Mouse (Mus musculus): ENCODE results near the gene Slc22a14.

Gene Slc22a14

DNA sequence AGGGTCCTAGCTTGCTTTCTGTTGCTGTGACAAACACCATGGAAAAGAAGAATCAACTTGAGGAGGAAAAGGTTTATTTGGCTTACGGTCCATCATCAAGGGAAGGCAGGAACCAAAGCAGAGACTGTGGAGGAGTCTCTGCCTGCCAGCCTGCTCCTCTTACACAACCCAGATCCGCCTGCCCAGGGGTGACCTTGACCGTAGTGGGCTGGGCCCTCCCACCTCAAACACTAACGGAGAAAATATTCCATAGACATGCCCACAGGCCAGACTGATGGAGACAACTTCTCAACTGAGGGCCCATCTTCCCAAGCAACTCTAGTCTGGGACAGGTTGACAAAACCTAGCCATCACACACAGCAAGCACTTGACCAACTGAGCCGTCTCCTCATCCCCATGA lies 223.3 kb downstream of the Slc22a14 start:
- no peak for DNase-seq (ENCODE audit: low read depth, low spot score)

DNA sequence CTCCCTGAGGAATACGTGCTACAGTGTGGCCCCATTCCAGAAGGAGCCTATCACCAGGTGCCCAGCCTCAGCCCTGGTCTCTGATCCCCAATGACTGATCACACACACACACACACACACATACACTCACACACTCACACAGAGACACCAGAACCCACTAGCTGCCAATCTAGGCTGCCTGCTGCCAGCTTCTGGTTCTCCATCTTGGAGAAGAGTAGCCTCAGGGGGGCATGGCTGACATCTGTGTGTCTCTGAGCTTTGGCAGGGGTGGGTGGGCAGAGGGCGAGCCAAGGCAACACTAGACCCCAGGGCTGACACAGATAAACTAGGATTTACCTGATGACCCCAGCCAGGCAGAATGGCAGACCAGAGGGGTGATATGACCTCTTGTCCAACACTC lies 226.5 kb downstream of the Slc22a14 start:
- no peak for DNase-seq (ENCODE audit: low read depth, low spot score)

DNA sequence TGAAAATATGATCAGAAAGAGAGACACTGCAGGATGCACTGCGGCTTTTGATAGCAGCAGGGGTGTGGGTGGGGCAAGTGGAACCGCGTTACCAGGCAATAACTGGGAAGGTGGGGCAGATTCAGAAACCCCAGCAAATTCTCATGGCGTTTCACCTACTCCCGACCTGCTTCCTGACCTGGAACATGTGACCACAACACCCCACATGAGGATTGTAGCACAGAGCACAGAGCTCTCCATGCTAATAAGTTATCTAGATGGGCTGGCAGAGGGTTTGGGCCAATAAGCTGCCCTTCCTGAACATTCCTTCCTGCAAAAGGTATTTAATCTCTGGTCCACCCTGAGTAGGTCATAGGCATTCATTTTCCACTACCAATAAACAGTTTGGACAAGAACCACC lies 234.7 kb downstream of the Slc22a14 start:
- no peak for DNase-seq (ENCODE audit: low read depth, low spot score)

DNA sequence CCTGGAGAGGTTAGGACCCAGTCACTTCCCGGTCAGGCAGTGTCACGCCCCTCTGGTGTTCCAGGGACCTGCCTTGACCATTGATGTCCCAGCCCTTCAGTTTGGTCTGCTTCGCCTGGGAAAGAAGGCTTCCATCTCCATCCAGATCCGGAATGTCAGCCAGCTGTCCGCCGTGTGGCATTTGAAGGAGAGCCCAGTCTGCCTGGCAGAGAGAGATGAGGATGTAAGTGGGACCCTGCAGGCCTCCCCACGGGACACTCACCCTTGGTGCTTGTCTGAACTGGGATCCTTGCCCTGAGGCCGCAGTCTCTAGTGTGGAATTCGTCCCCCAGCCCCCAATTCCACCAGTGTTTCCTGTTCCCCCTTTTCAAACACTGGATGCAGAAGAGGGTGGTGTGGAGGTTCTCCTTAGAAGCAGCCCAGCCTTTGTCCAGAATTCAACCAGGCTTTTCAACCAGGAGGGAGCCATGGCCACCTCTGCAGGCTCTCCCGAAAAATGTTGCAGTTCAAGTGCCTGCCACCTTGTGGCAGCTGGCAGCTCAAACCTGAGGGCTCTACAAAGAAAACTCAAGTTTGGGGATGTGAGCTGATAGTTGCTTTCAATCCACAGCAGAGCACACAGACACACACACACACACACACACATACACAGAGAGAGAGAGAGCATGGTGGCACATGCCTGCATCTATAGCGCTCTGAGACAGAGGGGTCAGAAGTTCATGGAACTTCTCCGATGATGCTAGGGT lies 236.7 kb downstream of the Slc22a14 start:
- no peak for DNase-seq (ENCODE audit: low read depth, low spot score)

DNA sequence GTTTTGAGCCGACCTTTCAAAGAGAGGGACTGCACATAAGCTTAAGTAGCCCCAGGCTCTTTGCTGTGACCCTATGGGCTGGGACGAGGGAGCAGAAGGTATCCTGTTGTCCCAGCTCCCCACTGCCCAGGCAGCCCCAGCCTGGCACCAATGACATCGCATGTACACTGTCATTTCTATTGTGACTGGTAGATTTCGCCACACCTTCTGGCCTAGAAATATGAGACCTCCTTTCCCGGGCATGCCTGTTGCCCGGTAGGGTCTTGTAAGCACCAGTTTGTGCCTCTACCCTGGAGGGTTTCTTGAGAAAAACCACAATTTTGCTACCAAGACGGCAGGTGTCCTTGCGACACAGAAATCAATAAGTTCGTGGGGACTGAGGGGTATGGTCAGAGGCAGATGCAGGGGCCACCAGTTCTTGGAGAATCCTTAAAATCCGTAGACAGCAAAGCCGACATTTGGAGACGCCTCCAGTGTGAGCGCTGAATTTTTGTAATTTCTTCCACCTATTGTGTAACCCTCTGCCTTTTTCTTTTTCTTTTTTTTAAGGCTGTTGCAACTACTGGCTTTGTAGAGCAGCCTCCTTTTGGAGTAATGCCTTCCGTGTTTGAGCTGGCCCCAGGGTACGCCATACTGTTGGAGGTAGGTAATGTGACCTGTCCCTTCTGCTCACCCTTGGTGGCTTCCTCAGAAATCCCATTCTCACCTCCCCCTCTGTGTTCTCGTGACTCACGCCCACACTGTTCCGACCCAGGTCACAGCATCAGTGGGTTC lies 242.6 kb downstream of the Slc22a14 start:
- DNase-seq (ENCODE audit: low read depth, low spot score): no peak

DNA sequence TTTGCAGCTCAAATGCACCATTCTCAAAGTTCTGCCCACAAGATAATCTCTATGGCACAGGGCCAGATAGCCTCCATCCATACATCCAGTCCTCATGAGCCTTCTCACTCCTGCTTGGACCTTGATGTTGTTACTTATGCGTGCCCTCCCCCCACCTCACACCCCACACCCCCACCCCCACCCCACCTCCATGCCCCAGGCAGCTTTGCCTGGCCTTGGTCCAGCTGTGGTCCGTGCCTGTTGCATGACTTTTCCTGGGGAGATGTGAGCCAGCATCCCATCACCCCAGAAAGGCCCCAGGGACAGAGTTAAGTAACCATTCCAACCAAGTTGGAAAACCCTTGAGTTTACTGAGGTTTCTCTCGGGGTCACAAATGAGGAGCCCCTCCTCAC lies 245.2 kb downstream of the Slc22a14 start:
- no peak for DNase-seq (ENCODE audit: low read depth, low spot score)
